Mouse (Mus musculus): ENCODE measurements around the gene Tmem130.
A peak's percentile ranks its signal among the peaks of the same experiment; 100 is the strongest.

DNA sequence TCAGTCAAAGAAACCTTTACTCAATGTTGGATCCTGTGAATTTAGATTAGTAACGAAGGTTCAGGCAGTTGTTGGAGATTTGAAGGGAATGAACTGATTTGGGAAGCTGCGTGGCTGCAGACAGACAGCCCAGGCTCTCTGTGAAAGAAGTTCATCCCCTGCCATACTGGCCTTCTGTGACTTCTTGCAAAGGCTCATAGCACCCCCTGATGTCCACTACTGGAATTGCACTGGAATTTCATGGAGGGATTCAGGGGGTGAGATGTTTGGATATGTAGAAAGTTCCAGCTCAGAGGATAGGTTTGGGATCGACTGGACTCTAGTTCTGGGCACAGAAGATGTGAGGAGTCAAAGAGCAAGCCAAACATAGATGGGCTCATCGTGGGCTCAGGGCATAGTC, 27.7 kb downstream of the Tmem130 start:
- peak; percentile 49 for TF ChIP-seq CTCF (IDR thresholded peaks at IDR 0.05; ENCODE audit: low read depth, low read length)
- TF ChIP-seq TAL1 (conservative IDR thresholded peaks at IDR 0.05; ENCODE audit: low read depth, low read length): no peak
- no peak for TF ChIP-seq GATA1 (IDR thresholded peaks at IDR 0.05; ENCODE audit: borderline replicate concordance, low read length)
- no peak for TF ChIP-seq POLR2AphosphoS5 (IDR thresholded peaks at IDR 0.05; ENCODE audit: insufficient replicate concordance, low read depth, low read length)
